Mouse (Mus musculus): ENCODE data around the gene Rap1b. TPM values are rescaled to one million over a fixed set of nuclear protein-coding genes. Genes with fewer than 3 reads are reported as not detected.

Gene Rap1b
- polyA plus RNA-seq, 1 experiment from 2014 or later, result 165 TPM

GRCm38 (mm10) chr10:117779581-117780305 is 66.1 kb downstream of the Rap1b start:
- Histone ChIP-seq H3K4me2 (no peak overlapping the region), H3K27ac (replicated peaks) (no peak overlapping the region), H3K4me1 (replicated peaks) (no peaks in the 10 kb centered on the region), H3K36me3 (peaks cover 80% of the 10 kb centered on the region), H3K9me3 (no peaks in the 10 kb centered on the region), H3K4me3 (no peak overlapping the region), H3K9ac (no peak overlapping the region), H3K27me3 (no peaks in the 10 kb centered on the region)
- ATAC-seq (ENCODE audit: low read depth), result no peak
- WGBS, result 81% methylated on average over 8 of the region's 8 CpGs

- Histone ChIP-seq H3K9ac (no peak overlapping the region), H3K27me3 (no peaks in the 10 kb centered on the region), H3K4me1 (replicated peaks) (no peaks in the 10 kb centered on the region), H3K36me3 (peaks cover 83% of the 10 kb centered on the region), H3K4me2 (no peak overlapping the region), H3K9me3 (no peaks in the 10 kb centered on the region), H3K4me3 (no peak overlapping the region), H3K27ac (replicated peaks) (no peak overlapping the region)
- WGBS, result 90% methylated on average over 4 of the region's 4 CpGs
- ATAC-seq (ENCODE audit: low read depth), result no peak
These were observed 66.9 kb downstream of the Rap1b start for GRCm38 (mm10) chr10:117778951-117779350.

GRCm38 (mm10) chr10:117778328-117778910 is 67.4 kb downstream of the Rap1b start:
- WGBS, result 95% methylated on average over 12 of the region's 12 CpGs

GRCm38 (mm10) chr10:117777501-117778327 is 68.1 kb downstream of the Rap1b start:
- no peaks in the 10 kb centered on the region for H3K4me1 ChIP-seq (replicated peaks)
- H3K27me3 ChIP-seq, result no peaks in the 10 kb centered on the region
- H3K4me3 ChIP-seq, result no peak overlapping the region
- peaks cover 85% of the 10 kb centered on the region for H3K36me3 ChIP-seq
- H3K9me3 ChIP-seq, result no peaks in the 10 kb centered on the region
- 94% methylated on average over 17 of the region's 17 CpGs for WGBS
- no peak for ATAC-seq (ENCODE audit: low read depth)
- H3K27ac ChIP-seq (replicated peaks), result no peak overlapping the region
- no peak overlapping the region for H3K9ac ChIP-seq
- H3K4me2 ChIP-seq, result no peak overlapping the region

More at GRCm38 (mm10) chr10:117778328-117778910, 67.4 kb downstream of the Rap1b start:
- Histone ChIP-seq H3K27ac (replicated peaks) (no peak overlapping the region), H3K4me1 (replicated peaks) (no peaks in the 10 kb centered on the region), H3K4me3 (no peak overlapping the region), H3K9ac (no peak overlapping the region), H3K27me3 (no peaks in the 10 kb centered on the region), H3K36me3 (peaks cover 81% of the 10 kb centered on the region), H3K4me2 (no peak overlapping the region), H3K9me3 (no peaks in the 10 kb centered on the region)
- ATAC-seq (ENCODE audit: low read depth), result no peak

GRCm38 (mm10) chr10:117777103-117777470 is 68.7 kb downstream of the Rap1b start:
- Histone ChIP-seq H3K27ac (replicated peaks) (no peak overlapping the region), H3K4me1 (replicated peaks) (no peaks in the 10 kb centered on the region), H3K4me2 (no peak overlapping the region), H3K9ac (no peak overlapping the region), H3K36me3 (peaks cover 87% of the 10 kb centered on the region), H3K27me3 (no peaks in the 10 kb centered on the region), H3K9me3 (no peaks in the 10 kb centered on the region), H3K4me3 (no peak overlapping the region)
- WGBS, result 92% methylated on average over 3 of the region's 3 CpGs
- no peak for ATAC-seq (ENCODE audit: low read depth)

GRCm38 (mm10) chr10:117776281-117777102 is 69.3 kb downstream of the Rap1b start:
- Histone ChIP-seq H3K27ac (replicated peaks) (no peak overlapping the region), H3K4me2 (no peak overlapping the region), H3K4me1 (replicated peaks) (no peaks in the 10 kb centered on the region), H3K27me3 (no peaks in the 10 kb centered on the region), H3K4me3 (no peak overlapping the region), H3K36me3 (peaks cover 84% of the 10 kb centered on the region), H3K9ac (no peak overlapping the region), H3K9me3 (no peaks in the 10 kb centered on the region)
- 92% methylated on average over 12 of the region's 12 CpGs for WGBS
- no peak for ATAC-seq (ENCODE audit: low read depth)

GRCm38 (mm10) chr10:117775401-117776144 is 70.3 kb downstream of the Rap1b start:
- no peaks in the 10 kb centered on the region for H3K4me1 ChIP-seq (replicated peaks)
- 93% methylated on average over 6 of the region's 6 CpGs for WGBS
- no peaks in the 10 kb centered on the region for H3K27me3 ChIP-seq
- ATAC-seq (ENCODE audit: low read depth), result no peak
- H3K4me3 ChIP-seq, result no peak overlapping the region
- no peak overlapping the region for H3K27ac ChIP-seq (replicated peaks)
- H3K36me3 ChIP-seq, result peaks cover 84% of the 10 kb centered on the region
- H3K4me2 ChIP-seq, result no peak overlapping the region
- H3K9ac ChIP-seq, result no peak overlapping the region
- H3K9me3 ChIP-seq, result no peaks in the 10 kb centered on the region

GRCm38 (mm10) chr10:117774817-117775120 is 71.1 kb downstream of the Rap1b start:
- no peak overlapping the region for H3K27ac ChIP-seq (replicated peaks)
- no peaks in the 10 kb centered on the region for H3K27me3 ChIP-seq
- no peaks in the 10 kb centered on the region for H3K4me1 ChIP-seq (replicated peaks)
- H3K9ac ChIP-seq, result no peak overlapping the region
- WGBS, result 100% methylated on average over 1 of the region's 1 CpGs
- peaks cover 87% of the 10 kb centered on the region for H3K36me3 ChIP-seq
- H3K4me3 ChIP-seq, result no peak overlapping the region
- H3K9me3 ChIP-seq, result no peaks in the 10 kb centered on the region
- H3K4me2 ChIP-seq, result no peak overlapping the region
- ATAC-seq (ENCODE audit: low read depth), result no peak

- no peak for ATAC-seq (ENCODE audit: low read depth)
These were observed 71.6 kb downstream of the Rap1b start for GRCm38 (mm10) chr10:117774011-117774816.

GRCm38 (mm10) chr10:117773106-117773720 is 72.6 kb downstream of the Rap1b start:
- no peaks in the 10 kb centered on the region for H3K9me3 ChIP-seq
- H3K27ac ChIP-seq (replicated peaks), result no peak overlapping the region
- H3K4me3 ChIP-seq, result no peak overlapping the region
- H3K27me3 ChIP-seq, result no peaks in the 10 kb centered on the region
- no peak overlapping the region for H3K4me2 ChIP-seq
- 93% methylated on average over 7 of the region's 7 CpGs for WGBS
- H3K9ac ChIP-seq, result no peak overlapping the region
- no peak for ATAC-seq (ENCODE audit: low read depth)
- peaks cover 86% of the 10 kb centered on the region for H3K36me3 ChIP-seq
- H3K4me1 ChIP-seq (replicated peaks), result no peaks in the 10 kb centered on the region

More at GRCm38 (mm10) chr10:117774011-117774816, 71.6 kb downstream of the Rap1b start:
- Histone ChIP-seq H3K27me3 (no peaks in the 10 kb centered on the region), H3K36me3 (peaks cover 91% of the 10 kb centered on the region), H3K9me3 (no peaks in the 10 kb centered on the region), H3K4me2 (no peak overlapping the region), H3K4me3 (no peak overlapping the region), H3K4me1 (replicated peaks) (no peaks in the 10 kb centered on the region), H3K9ac (no peak overlapping the region), H3K27ac (replicated peaks) (no peak overlapping the region)
- 93% methylated on average over 22 of the region's 22 CpGs for WGBS

All from neural tube, embryonic 13.5 days (tissue).